Mouse (Mus musculus) olfactory bulb, adult 2 months (tissue): ENCODE data around the gene Ip6k1.

Experiments used
- CTCF ChIP-seq: fragments of 200-500 bp; IDR thresholded peaks from 2 replicates; pipeline ENCODE4 v1.5.1; 2012; ENCODE audit warnings: low read depth, mild to moderate bottlenecking, low read length, moderate library complexity; ENCODE audit not compliant: insufficient read depth
- POLR2A ChIP-seq: fragments of 200-500 bp; IDR thresholded peaks from 2 replicates; pipeline ENCODE4 v1.6.1; 2012; ENCODE audit warnings: mild to moderate bottlenecking, low read depth, low read length, moderate library complexity; ENCODE audit not compliant: insufficient read depth

DNA sequence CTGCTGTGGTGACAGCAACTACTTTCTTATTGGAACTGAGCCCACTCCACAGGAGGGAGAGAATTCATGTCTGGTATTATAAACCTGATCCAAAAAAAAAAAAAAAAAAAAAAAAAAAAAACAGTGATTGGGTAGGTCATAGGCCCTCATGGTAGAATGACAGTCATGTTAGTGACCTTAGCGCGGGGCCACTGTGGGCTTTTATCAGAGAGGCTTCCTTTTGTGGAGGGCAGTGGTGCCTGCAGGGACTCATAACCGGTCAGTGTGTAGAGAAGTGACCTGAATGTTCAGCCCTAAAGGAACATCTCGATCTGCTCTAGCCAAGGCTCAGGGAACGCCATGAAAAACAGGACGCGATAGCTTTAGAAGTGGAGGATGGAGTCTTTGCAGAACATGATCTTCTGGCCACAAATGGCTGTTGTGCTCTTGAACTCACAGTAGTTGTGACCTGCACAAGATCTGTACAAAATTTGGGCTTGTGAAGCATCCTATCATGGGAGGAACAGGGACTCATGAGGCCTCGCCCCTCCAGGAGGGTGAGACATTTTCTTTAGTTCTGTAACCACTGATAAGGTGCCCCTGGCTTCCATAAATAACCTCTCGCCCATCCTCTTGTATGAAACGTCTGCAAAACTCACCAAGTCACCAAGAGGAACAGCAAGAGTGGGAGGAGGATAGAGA is 27.7 kb upstream of the Ip6k1 start:
- TF ChIP-seq CTCF, result no peak
- no peak for TF ChIP-seq POLR2A
